Mouse (Mus musculus) midbrain, embryonic 15.5 days (tissue): ENCODE results near the gene Plac8. TPM values are rescaled to one million over a fixed set of nuclear protein-coding genes. Genes with fewer than 3 reads are reported as not detected.

Experiments used
- ATAC-seq: fragments of 200-750 bp; cut with Nextera tagmentation; replicated peaks from 2 replicates; pipeline ENCODE4 v1.8.0; 2017; ENCODE audit warnings: moderate TSS enrichment
- H3K27ac ChIP-seq: fragments of 300-500 bp; sonication (generic); 2 replicates; pipeline ENCODE4 v1.5.1; 2015; ENCODE audit warnings: mild to moderate bottlenecking, inconsistent platforms
- H3K27me3 ChIP-seq: fragments of 300-500 bp; sonication (generic); replicated peaks from 2 replicates; pipeline ENCODE4 v1.6.1; 2015; ENCODE audit warnings: inconsistent platforms
- H3K36me3 ChIP-seq: fragments of 300-500 bp; sonication (generic); replicated peaks from 2 replicates; pipeline ENCODE4 v1.6.1; 2015; ENCODE audit warnings: inconsistent platforms
- H3K4me1 ChIP-seq: fragments of 300-500 bp; sonication (generic); 2 replicates; pipeline ENCODE4 v1.6.1; 2015; ENCODE audit warnings: inconsistent platforms
- H3K4me2 ChIP-seq: fragments of 300-500 bp; sonication (generic); 2 replicates; pipeline ENCODE4 v1.6.1; 2015; ENCODE audit warnings: inconsistent platforms, mild to moderate bottlenecking, moderate library complexity
- H3K4me3 ChIP-seq: fragments of 300-500 bp; sonication (generic); 2 replicates; pipeline ENCODE4 v1.5.1; 2015; ENCODE audit warnings: mild to moderate bottlenecking, inconsistent platforms
- H3K9ac ChIP-seq: fragments of 300-500 bp; sonication (generic); 2 replicates; pipeline ENCODE4 v1.6.1; 2015; ENCODE audit warnings: mild to moderate bottlenecking, inconsistent platforms
- H3K9me3 ChIP-seq: fragments of 300-500 bp; sonication (generic); 2 replicates; pipeline ENCODE4 v1.6.1; 2016; ENCODE audit warnings: inconsistent platforms
- WGBS: fragments of 180-500 bp; shearing (Covaris S2); methylation state at CpG from one replicate; pipeline ENCODE4 v1.1.7; 2015; ENCODE audit warnings: mixed read lengths; 5-methylcytosine and 5-hydroxymethylcytosine counted together
- polyA plus RNA-seq: library from polyadenylated mRNA; unstranded; fragments of >200 nt; fragmentation: Nextera tagmentation; extraction: Ambion mirVana; gene quantifications from 2 replicates; pipeline ENCODE4 v1.2.1, GENCODE M21; 2015

Plac8 gene
- polyA plus RNA-seq, 1 experiment from 2014 or later = 0.71 TPM

- Histone ChIP-seq H3K4me2 (no peak overlapping the region), H3K27ac (no peak overlapping the region), H3K9ac (no peak overlapping the region), H3K4me3 (no peak overlapping the region), H3K36me3 (peaks cover 22% of the 10 kb centered on the region; the same call in 1 of the 2 replicates), H3K9me3 (no peaks in the 10 kb centered on the region), H3K4me1 (no peaks in the 10 kb centered on the region), H3K27me3 (no peaks in the 10 kb centered on the region)
- no peak for ATAC-seq
- 64% methylated on average over 2 of the region's 2 CpGs for WGBS
Observed at GRCm38 (mm10) chr5:100551952-100552351, 20.1 kb downstream of the Plac8 start.

GRCm38 (mm10) chr5:100550151-100550550 is 21.9 kb downstream of the Plac8 start:
- H3K27me3 ChIP-seq = no peaks in the 10 kb centered on the region
- H3K9me3 ChIP-seq = no peaks in the 10 kb centered on the region
- 100% methylated on average over 1 of the region's 1 CpGs for WGBS
- no peak overlapping the region for H3K4me2 ChIP-seq
- H3K4me3 ChIP-seq = no peak overlapping the region
- no peak overlapping the region for H3K9ac ChIP-seq
- ATAC-seq = no peak
- no peaks in the 10 kb centered on the region for H3K4me1 ChIP-seq
- peaks cover 28% of the 10 kb centered on the region for H3K36me3 ChIP-seq
- H3K27ac ChIP-seq = no peak overlapping the region

- H3K4me2 ChIP-seq = no peak overlapping the region
- H3K27me3 ChIP-seq = no peaks in the 10 kb centered on the region
- peaks cover 36% of the 10 kb centered on the region for H3K36me3 ChIP-seq
- no peak overlapping the region for H3K4me3 ChIP-seq
- no peak for ATAC-seq
- WGBS = 92% methylated on average over 4 of the region's 4 CpGs
- H3K9ac ChIP-seq = no peak overlapping the region
- no peaks in the 10 kb centered on the region for H3K9me3 ChIP-seq
- no peaks in the 10 kb centered on the region for H3K4me1 ChIP-seq
- no peak overlapping the region for H3K27ac ChIP-seq
Observed at GRCm38 (mm10) chr5:100549311-100549710, 22.7 kb downstream of the Plac8 start.

GRCm38 (mm10) chr5:100548236-100548635 is 23.8 kb downstream of the Plac8 start:
- no peak overlapping the region for H3K9ac ChIP-seq
- peaks cover 45% of the 10 kb centered on the region for H3K36me3 ChIP-seq
- no peak overlapping the region for H3K4me3 ChIP-seq
- H3K4me1 ChIP-seq = no peaks in the 10 kb centered on the region
- no peak overlapping the region for H3K4me2 ChIP-seq
- H3K27ac ChIP-seq = no peak overlapping the region
- WGBS = 92% methylated on average over 2 of the region's 2 CpGs
- H3K27me3 ChIP-seq = no peaks in the 10 kb centered on the region
- no peak for ATAC-seq
- H3K9me3 ChIP-seq = no peaks in the 10 kb centered on the region

- no peaks in the 10 kb centered on the region for H3K4me1 ChIP-seq
- peaks cover 56% of the 10 kb centered on the region for H3K36me3 ChIP-seq
- H3K9me3 ChIP-seq = no peaks in the 10 kb centered on the region
- H3K9ac ChIP-seq = no peak overlapping the region
- H3K4me2 ChIP-seq = no peak overlapping the region
- no peak overlapping the region for H3K27ac ChIP-seq
- ATAC-seq = no peak
- WGBS = 88% methylated on average over 6 of the region's 6 CpGs
- H3K27me3 ChIP-seq = no peaks in the 10 kb centered on the region
- H3K4me3 ChIP-seq = no peak overlapping the region
Observed at GRCm38 (mm10) chr5:100546294-100547080, 25.6 kb downstream of the Plac8 start.

- no peak overlapping the region for H3K4me3 ChIP-seq
- H3K27ac ChIP-seq = no peak overlapping the region
- no peaks in the 10 kb centered on the region for H3K27me3 ChIP-seq
- no peak for ATAC-seq
- no peaks in the 10 kb centered on the region for H3K9me3 ChIP-seq
- peaks cover 39% of the 10 kb centered on the region for H3K36me3 ChIP-seq
- H3K4me2 ChIP-seq = no peak overlapping the region
- no peak overlapping the region for H3K9ac ChIP-seq
- 90% methylated on average over 3 of the region's 3 CpGs for WGBS
- no peaks in the 10 kb centered on the region for H3K4me1 ChIP-seq
Observed at GRCm38 (mm10) chr5:100536638-100537037, 35.4 kb downstream of the Plac8 start.

- Histone ChIP-seq H3K27me3 (no peaks in the 10 kb centered on the region), H3K9me3 (no peaks in the 10 kb centered on the region), H3K4me2 (no peak overlapping the region), H3K4me3 (no peak overlapping the region), H3K27ac (no peak overlapping the region), H3K9ac (no peak overlapping the region), H3K4me1 (no peaks in the 10 kb centered on the region), H3K36me3 (peaks cover 39% of the 10 kb centered on the region)
- ATAC-seq = no peak
- 92% methylated on average over 7 of the region's 7 CpGs for WGBS
Observed at GRCm38 (mm10) chr5:100535826-100536225, 36.2 kb downstream of the Plac8 start.

GRCm38 (mm10) chr5:100526164-100526563 is 45.9 kb downstream of the Plac8 start:
- ATAC-seq = no peak
- Histone ChIP-seq H3K27ac (no peak overlapping the region), H3K4me1 (no peaks in the 10 kb centered on the region), H3K4me3 (no peak overlapping the region), H3K9me3 (no peaks in the 10 kb centered on the region), H3K27me3 (no peaks in the 10 kb centered on the region), H3K9ac (no peak overlapping the region), H3K4me2 (no peak overlapping the region), H3K36me3 (peaks cover 20% of the 10 kb centered on the region)
- 86% methylated on average over 7 of the region's 7 CpGs for WGBS

GRCm38 (mm10) chr5:100525620-100526019 is 46.4 kb downstream of the Plac8 start:
- H3K4me3 ChIP-seq = no peak overlapping the region
- H3K4me1 ChIP-seq = peaks cover under 1% of the 10 kb centered on the region; the same call in 1 of the 2 replicates
- no peaks in the 10 kb centered on the region for H3K9me3 ChIP-seq
- H3K27ac ChIP-seq = no peak overlapping the region
- H3K36me3 ChIP-seq = peaks cover 15% of the 10 kb centered on the region
- no peak overlapping the region for H3K4me2 ChIP-seq
- ATAC-seq = no peak
- H3K9ac ChIP-seq = no peak overlapping the region
- H3K27me3 ChIP-seq = no peaks in the 10 kb centered on the region
- WGBS = 89% methylated on average over 3 of the region's 3 CpGs

GRCm38 (mm10) chr5:100524921-100525320 is 47.1 kb downstream of the Plac8 start:
- H3K36me3 ChIP-seq = peaks cover 8% of the 10 kb centered on the region
- 95% methylated on average over 9 of the region's 9 CpGs for WGBS
- H3K9me3 ChIP-seq = no peaks in the 10 kb centered on the region
- ATAC-seq = no peak
- H3K4me3 ChIP-seq = no peak overlapping the region
- no peaks in the 10 kb centered on the region for H3K27me3 ChIP-seq
- no peak overlapping the region for H3K27ac ChIP-seq
- H3K4me1 ChIP-seq = peaks cover 7% of the 10 kb centered on the region
- no peak overlapping the region for H3K9ac ChIP-seq
- no peak overlapping the region for H3K4me2 ChIP-seq

- Histone ChIP-seq H3K27ac (no peak overlapping the region), H3K36me3 (no peaks in the 10 kb centered on the region), H3K9ac (no peak overlapping the region), H3K4me3 (no peak overlapping the region), H3K4me1 (peaks cover 16% of the 10 kb centered on the region), H3K27me3 (no peaks in the 10 kb centered on the region), H3K9me3 (no peaks in the 10 kb centered on the region), H3K4me2 (no peak overlapping the region)
- 96% methylated on average over 1 of the region's 1 CpGs for WGBS
- no peak for ATAC-seq
Observed at GRCm38 (mm10) chr5:100523331-100523730, 48.7 kb downstream of the Plac8 start.

- peaks cover 21% of the 10 kb centered on the region for H3K4me1 ChIP-seq
- no peak overlapping the region for H3K27ac ChIP-seq
- no peaks in the 10 kb centered on the region for H3K27me3 ChIP-seq
- ATAC-seq = no peak
- no peak overlapping the region for H3K9ac ChIP-seq
- 0 out of 2 replicates have a peak overlapping the region, but pooled peaks have one; percentile 13 for H3K4me2 ChIP-seq
- no peaks in the 10 kb centered on the region for H3K9me3 ChIP-seq
- H3K4me3 ChIP-seq = no peak overlapping the region
- no peaks in the 10 kb centered on the region for H3K36me3 ChIP-seq
- WGBS = 94% methylated on average over 2 of the region's 2 CpGs
Observed at GRCm38 (mm10) chr5:100520223-100520622, 51.8 kb downstream of the Plac8 start.

GRCm38 (mm10) chr5:100519027-100519411 is 53.0 kb downstream of the Plac8 start:
- Histone ChIP-seq H3K27me3 (no peaks in the 10 kb centered on the region), H3K4me3 (peak overlapping the region; percentile 76), H3K4me2 (peak overlapping the region; percentile 84), H3K27ac (no peak overlapping the region), H3K36me3 (no peaks in the 10 kb centered on the region), H3K4me1 (peaks cover 21% of the 10 kb centered on the region), H3K9ac (peak overlapping the region; percentile 84), H3K9me3 (no peaks in the 10 kb centered on the region)
- 14% methylated on average over 5 of the region's 5 CpGs for WGBS
- ATAC-seq = peak; percentile 13; the same call in 1 of the 2 replicates
